ENCODE assay signal across 8 mouse cellular contexts in the genomic region with DNA sequence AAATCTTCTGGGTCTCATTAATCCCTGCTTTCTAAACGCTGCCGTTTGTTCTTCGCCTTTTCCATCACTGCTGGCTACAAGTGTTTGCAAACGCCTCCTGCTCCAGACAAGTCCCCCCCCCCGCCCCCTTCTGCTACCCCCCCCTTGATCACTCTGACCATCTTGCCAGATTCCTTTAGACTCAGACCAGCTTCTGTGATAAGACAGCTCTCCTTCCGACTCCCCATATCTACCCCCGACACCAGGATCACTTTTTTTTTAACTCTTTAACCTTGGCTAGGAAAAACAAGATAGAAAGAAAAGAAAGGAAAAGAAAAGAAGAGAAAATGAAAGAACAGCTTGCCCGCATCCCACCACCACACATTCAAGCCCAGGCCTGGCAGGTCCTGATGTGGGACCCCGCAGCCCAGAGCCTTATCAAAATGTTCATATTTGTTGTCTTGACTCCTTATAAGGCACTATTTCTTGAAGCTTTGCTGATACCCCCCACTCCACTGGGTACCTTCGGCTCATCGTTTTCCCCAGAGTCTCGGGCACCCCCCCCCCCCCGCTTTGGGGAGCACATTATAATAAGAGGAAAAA. TPM values are rescaled to one million over a fixed set of nuclear protein-coding genes. Genes with fewer than 3 reads are reported as not detected.
DNase-seq lines count a peak whose midpoint lies in the region; ATAC-seq and TF ChIP-seq lines count a peak whose summit lies in the region.

No protein-coding gene starts in this region.

- no peak for TF ChIP-seq CTCF in heart, adult 2 months (IDR thresholded peaks at IDR 0.05)
- TF ChIP-seq CTCF in CH12.LX (conservative IDR thresholded peaks at IDR 0.05 in 1 of 2, IDR thresholded peaks at IDR 0.05 in 1 of 2; ENCODE audit: low read depth in 2 of 2, low read length in 2 of 2) = no peak

- H3K36me3 ChIP-seq in heart, adult 2 months (ENCODE audit: control insufficient read depth, insufficient read depth, low read length) = peaks cover 10% of the 10 kb centered on the region; the same call in 1 of the 2 replicates
- H3K36me3 ChIP-seq in CH12.LX (replicated peaks in 1 of 2; ENCODE audit: control insufficient read depth in 1 of 2, insufficient read depth in 1 of 2, low read length in 1 of 2) = peaks cover 0 to 5% of the 10 kb centered on the region in 2 experiments
- no peaks in the 10 kb centered on the region for H3K36me3 ChIP-seq in forebrain, embryonic 14.5 days (ENCODE audit: control insufficient read depth, insufficient read depth, low read length)
- no peaks in the 10 kb centered on the region for H3K36me3 ChIP-seq in liver, embryonic 15.5 days (replicated peaks)

- peak overlapping the region; percentile 100 for H3K9ac ChIP-seq in heart, adult 2 months (ENCODE audit: low read depth, low read length)
- H3K9ac ChIP-seq in CH12.LX (ENCODE audit: insufficient read depth, low read depth) = peak overlapping the region; percentile 88
- peak overlapping the region; percentile 87 for H3K9ac ChIP-seq in forebrain, embryonic 14.5 days (ENCODE audit: low read length)
- peak overlapping the region; percentile 88 for H3K9ac ChIP-seq in liver, embryonic 15.5 days

- H3K4me2 ChIP-seq in CH12.LX (ENCODE audit: insufficient read depth, low read depth, poor library complexity, severe bottlenecking) = peak overlapping the region; percentile 97
- peak overlapping the region; percentile 88 for H3K4me2 ChIP-seq in forebrain, embryonic 14.5 days (ENCODE audit: low read length)
- H3K4me2 ChIP-seq in liver, embryonic 15.5 days = peak overlapping the region; percentile 93

- H3K4me1 ChIP-seq in heart, adult 2 months (ENCODE audit: control insufficient read depth, insufficient read depth, low read length) = peaks cover 9% of the 10 kb centered on the region
- H3K4me1 ChIP-seq in CH12.LX (ENCODE audit: control insufficient read depth in 1 of 2, insufficient read depth in 2 of 2) = peaks cover 5 to 33% of the 10 kb centered on the region in 2 experiments
- peaks cover 8% of the 10 kb centered on the region; the same call in 1 of the 2 replicates for H3K4me1 ChIP-seq in forebrain, embryonic 14.5 days (ENCODE audit: control insufficient read depth, insufficient read depth, low read length)
- peaks cover 60% of the 10 kb centered on the region for H3K4me1 ChIP-seq in liver, embryonic 15.5 days (replicated peaks)

- H3K4me3 ChIP-seq in heart, adult 2 months = peak overlapping the region; percentile 84
- H3K4me3 ChIP-seq in CH12.LX (replicated peaks in 1 of 3; ENCODE audit: low read depth in 2 of 3, low read length in 2 of 3, poor library complexity in 1 of 3) = peak overlapping the region; percentile 58 to 84 (median 79)
- peak overlapping the region; percentile 82 for H3K4me3 ChIP-seq in forebrain, embryonic 14.5 days (ENCODE audit: low read depth, low read length)
- H3K4me3 ChIP-seq in liver, embryonic 15.5 days (replicated peaks) = peak overlapping the region; percentile 87

- WGBS in heart, adult 2 months = 2% methylated on average over 13 of the region's 13 CpGs
- 1% methylated on average over 13 of the region's 13 CpGs for WGBS in forebrain, embryonic 14.5 days
- WGBS in liver, embryonic 15.5 days (ENCODE audit: insufficient replicate concordance) = 1% methylated on average over 13 of the region's 13 CpGs

- H3K27ac ChIP-seq in heart, adult 2 months = peak overlapping the region; percentile 96
- no peak overlapping the region for H3K27ac ChIP-seq in CH12.LX (ENCODE audit: insufficient read depth, low read depth)
- H3K27ac ChIP-seq in forebrain, embryonic 14.5 days (ENCODE audit: low read depth, low read length) = peak overlapping the region; percentile 65; the same call in 1 of the 2 replicates
- peak overlapping the region; percentile 88 for H3K27ac ChIP-seq in liver, embryonic 15.5 days (replicated peaks)

- intact Hi-C loops in heart, adult 2 months (cut with DNase I) = loop anchor here (2.0 to 5.0 kb wide), 2 partner anchors 29 to 37 kb away; no protein-coding TSS in a partner anchor
- intact Hi-C loops in left cerebral cortex, postnatal 25 days (cut with DNase I) = no loop called here

- TF ChIP-seq EP300 in heart, adult 2 months (IDR thresholded peaks at IDR 0.05; ENCODE audit: insufficient read depth, low read depth, low read length) = no peak
- TF ChIP-seq EP300 in CH12.LX (IDR thresholded peaks at IDR 0.05; ENCODE audit: low read length) = no peak

- dilution Hi-C loops in CH12.LX (cut with MboI; ENCODE audit: extremely low pct_ligation_motif_present, extremely low pct_unique_long_range_greater_than_20kb, low sequenced_read_pairs) = no loop called here

- TF ChIP-seq RAD21 in CH12.LX (IDR thresholded peaks at IDR 0.05; ENCODE audit: low read depth, low read length) = no peak

- ATAC-seq in forebrain, embryonic 14.5 days = peak; percentile 8; the same call in 1 of the 2 replicates
- 0 out of 2 replicates have a peak, but pooled peaks have one; percentile 4 for ATAC-seq in liver, embryonic 15.5 days (ENCODE audit: insufficient read depth)

- H3K79me2 ChIP-seq in heart, adult 2 months (replicated peaks; ENCODE audit: control insufficient read depth, insufficient read depth, low read length) = 0 out of 2 replicates have a peak, but pooled peaks cover 2% of the 10 kb centered on the region
- peaks cover 21% of the 10 kb centered on the region for H3K79me2 ChIP-seq in CH12.LX (replicated peaks; ENCODE audit: control insufficient read depth, extremely low read depth, insufficient read depth, poor library complexity, severe bottlenecking)

- in situ Hi-C loops in CH12.LX (cut with MboI; ENCODE audit: low pct_ligation_motif_present, low pct_unique_long_range_greater_than_20kb, low sequenced_read_pairs) = no loop called here

- no peak for TF ChIP-seq POLR2A in heart, adult 2 months (IDR thresholded peaks at IDR 0.05; ENCODE audit: insufficient read depth, low read depth, low read length)
- TF ChIP-seq POLR2A in CH12.LX (IDR thresholded peaks at IDR 0.05; ENCODE audit: low read depth, low read length) = no peak

- no peaks in the 10 kb centered on the region for H3K9me3 ChIP-seq in CH12.LX (replicated peaks; ENCODE audit: low read length)
- H3K9me3 ChIP-seq in forebrain, embryonic 14.5 days (replicated peaks; ENCODE audit: control insufficient read depth, low read length) = no peaks in the 10 kb centered on the region
- H3K9me3 ChIP-seq in liver, embryonic 15.5 days (replicated peaks) = no peaks in the 10 kb centered on the region

- no peak for DNase-seq in heart, adult 2 months
- no peak for DNase-seq in heart, postnatal 4 days
- DNase-seq in CH12.LX (ENCODE audit: extremely low read depth) = no peak
- no peak for DNase-seq in forebrain, embryonic 14.5 days (ENCODE audit: low spot score)
- DNase-seq in left cerebral cortex, postnatal 25 days (ENCODE audit: low spot score in 2 of 2) = no peak
- DNase-seq in left cerebral cortex, adult 8-10 months (ENCODE audit: low spot score in 2 of 2) = no peak
- DNase-seq in thymus, postnatal 25 days = no peak

- H3K27me3 ChIP-seq in heart, adult 2 months (ENCODE audit: control insufficient read depth, insufficient read depth, low read length) = no peaks in the 10 kb centered on the region
- peaks cover 41% of the 10 kb centered on the region for H3K27me3 ChIP-seq in CH12.LX (replicated peaks)
- peaks cover 5% of the 10 kb centered on the region; the same call in 1 of the 2 replicates for H3K27me3 ChIP-seq in forebrain, embryonic 14.5 days (replicated peaks; ENCODE audit: control insufficient read depth, insufficient read depth, low read length)
- peaks cover 35% of the 10 kb centered on the region for H3K27me3 ChIP-seq in liver, embryonic 15.5 days

TF ChIP-seq in CH12.LX, 34 proteins besides CTCF, POLR2A, EP300 and RAD21 (continues in another document):
- TF ChIP-seq PAX5 (IDR thresholded peaks at IDR 0.05; ENCODE audit: low read length) = no peak
- TF ChIP-seq MAFK (IDR thresholded peaks at IDR 0.05; ENCODE audit: insufficient replicate concordance, low read length) = no peak
- no peak for TF ChIP-seq MAZ (IDR thresholded peaks at IDR 0.05; ENCODE audit: low read depth, low read length)
- TF ChIP-seq IRF4 (IDR thresholded peaks at IDR 0.05; ENCODE audit: low read depth, low read length) = no peak
- TF ChIP-seq TBP (conservative IDR thresholded peaks at IDR 0.05; ENCODE audit: low read depth, low read length) = no peak
- TF ChIP-seq ZKSCAN1 (IDR thresholded peaks at IDR 0.05; ENCODE audit: borderline replicate concordance, low read depth, low read length) = no peak
- TF ChIP-seq USF2 (conservative IDR thresholded peaks at IDR 0.05; ENCODE audit: low read depth, low read length) = no peak
- no peak for TF ChIP-seq SIN3A (IDR thresholded peaks at IDR 0.05; ENCODE audit: low read length)
- TF ChIP-seq SMC3 (IDR thresholded peaks at IDR 0.05; ENCODE audit: low read depth, low read length) = no peak
- no peak for TF ChIP-seq JUND (conservative IDR thresholded peaks at IDR 0.05; ENCODE audit: low read depth, low read length)
- no peak for TF ChIP-seq ZMIZ1 (IDR thresholded peaks at IDR 0.05; ENCODE audit: low read depth, low read length)
- no peak for TF ChIP-seq CHD1 (IDR thresholded peaks at IDR 0.05; ENCODE audit: low read depth, low read length)
- TF ChIP-seq E2F4 (IDR thresholded peaks at IDR 0.05; ENCODE audit: insufficient replicate concordance, low read depth, low read length) = no peak
- TF ChIP-seq MAX (IDR thresholded peaks at IDR 0.05; ENCODE audit: low read length) = no peak

RNA-seq across cellular contexts. Expression of a gene that starts 1.0 kb away (rescaled TPM):
- total RNA-seq in heart, adult 2 months (2021) = 10 to 100 TPM; 58.6 to 65.2 TPM
- 35.4 and 50.7 TPM in 2 replicates for polyA plus RNA-seq in heart, adult 2 months (2012; rRNA removed)
- total RNA-seq in heart, postnatal 4 days (2021) = 10 to 100 TPM; 45.4 to 52.4 TPM
- total RNA-seq in CH12.LX (2012; rRNA removed) = 19.4 and 24.4 TPM in 2 replicates
- total RNA-seq in CH12.LX (2014; rRNA removed) = 9.7 and 11.4 TPM in 2 replicates
- polyA plus RNA-seq in CH12.LX (2012; ENCODE audit: insufficient read length, low read depth) = 12.1 and 14.0 TPM in 2 replicates
- polyA plus RNA-seq in forebrain, embryonic 14.5 days (2014; fragmentation: Nextera tagmentation; extraction: Ambion mirVana) = 10.9 and 11.4 TPM in 2 replicates
- polyA plus RNA-seq in liver, embryonic 15.5 days (2015; fragmentation: Nextera tagmentation; extraction: Ambion mirVana) = 20.6 and 22.5 TPM in 2 replicates
- 10 to 100 TPM; 20.1 to 23.1 TPM for total RNA-seq in left cerebral cortex, postnatal 25 days (2021)
- 10 to 100 TPM; 26.8 to 30.9 (median 30.6) TPM for total RNA-seq in left cerebral cortex, adult 8-10 months (2022)

RNA-seq across cellular contexts. Expression of a gene that starts 9.6 kb away (rescaled TPM):
- 10 to 100 TPM; 20.3 to 22.3 TPM for total RNA-seq in heart, adult 2 months (2021)
- polyA plus RNA-seq in heart, adult 2 months (2012; rRNA removed) = 24.3 and 26.6 TPM in 2 replicates
- 10 to 100 TPM; 15.7 to 17.4 TPM for total RNA-seq in heart, postnatal 4 days (2021)
- total RNA-seq in CH12.LX (2012; rRNA removed) (18.7 and 23.6 TPM in 2 replicates), CH12.LX (2014; rRNA removed) (17.4 and 17.5 TPM in 2 replicates)
- 21.2 and 23.0 TPM in 2 replicates for polyA plus RNA-seq in CH12.LX (2012; ENCODE audit: insufficient read length, low read depth)
- 0.69 and 0.96 TPM in 2 replicates for polyA plus RNA-seq in forebrain, embryonic 14.5 days (2014; fragmentation: Nextera tagmentation; extraction: Ambion mirVana)
- polyA plus RNA-seq in liver, embryonic 15.5 days (2015; fragmentation: Nextera tagmentation; extraction: Ambion mirVana) = 8.2 and 8.7 TPM in 2 replicates
- 1 to 10 TPM; 2.1 to 2.2 TPM for total RNA-seq in left cerebral cortex, postnatal 25 days (2021)
- total RNA-seq in left cerebral cortex, adult 8-10 months (2022) = 1 to 10 TPM; 2.0 to 2.8 (median 2.1) TPM

Comparison
In these comparisons a context has a peak if more than half of its experiments do, and no peak if none do; other contexts are left out.
1. RNA of a gene that starts 9.6 kb away (total RNA-seq): 17.4 to 23.6 TPM in CH12.LX, 20.3 to 22.3 TPM in heart, adult 2 months and 15.7 to 17.4 TPM in heart, postnatal 4 days; 2.1 to 2.2 TPM in left cerebral cortex, postnatal 25 days and 2.0 to 2.8 TPM in left cerebral cortex, adult 8-10 months; every median in the first group is over 4 times any median in the second.
2. Peak in every context shown above with its lines, with median percentiles within 50 percentile points of each other: H3K4me3 ChIP-seq, H3K9ac ChIP-seq and H3K4me2 ChIP-seq.